Mouse (Mus musculus) liver, embryonic 14.5 days (tissue): Measurements from ENCODE around the gene Naaladl2. TPM values are rescaled to one million over a fixed set of nuclear protein-coding genes. Genes with fewer than 3 reads are reported as not detected.

Experiments used
- ATAC-seq: fragments of 200-750 bp; cut with Nextera tagmentation; 2 replicates; pipeline ENCODE4 v1.8.0; 2017; ENCODE audit warnings: moderate number of reproducible peaks, mild to moderate bottlenecking, moderate library complexity; ENCODE audit not compliant: insufficient read depth
- DNase-seq, 3 experiments: peaks; one replicate each; pipeline ENCODE4 v3.0.0-alpha.2; 2012 to 2013; ENCODE audit warnings: low read depth in 3 of 3, low spot score in 3 of 3
- H3K27ac ChIP-seq: fragments of 300-500 bp; sonication (generic); 2 replicates; pipeline ENCODE4 v1.5.1; 2014; ENCODE audit warnings: moderate library complexity, mild to moderate bottlenecking, control low read depth, inconsistent platforms
- H3K27me3 ChIP-seq: fragments of 300-500 bp; sonication (generic); 2 replicates; pipeline ENCODE4 v1.6.1; 2014; ENCODE audit warnings: mild to moderate bottlenecking, low read length, moderate library complexity; ENCODE audit not compliant: control insufficient read depth, insufficient read depth
- H3K36me3 ChIP-seq: fragments of 300-500 bp; sonication (generic); replicated peaks from 2 replicates; pipeline ENCODE4 v1.6.1; 2014; ENCODE audit warnings: low read depth; ENCODE audit not compliant: control insufficient read depth, insufficient read depth
- H3K4me1 ChIP-seq, 2 experiments: fragments of 200-500 bp in 1 of 2; fragments of 300-500 bp in 1 of 2; sonication (generic) in 1 of 2; replicated peaks; 2 replicates each; pipeline ENCODE4 v1.6.1; 2012 to 2014; ENCODE audit warnings: antibody characterized with exemption in 1 of 2, inconsistent platforms in 1 of 2, low read length in 1 of 2; ENCODE audit not compliant: control insufficient read depth in 2 of 2, insufficient read depth in 2 of 2
- H3K4me2 ChIP-seq: fragments of 300-500 bp; sonication (generic); 2 replicates; pipeline ENCODE4 v1.6.1; 2014; ENCODE audit warnings: low read depth, mild to moderate bottlenecking, control low read depth, moderate library complexity
- H3K4me3 ChIP-seq, 2 experiments: fragments of 200-500 bp in 1 of 2; fragments of 300-500 bp in 1 of 2; sonication (generic) in 1 of 2; 2 replicates each; pipeline ENCODE4 v1.5.1; 2012 to 2014; ENCODE audit warnings: low read depth in 2 of 2, low read length in 2 of 2, mild to moderate bottlenecking in 2 of 2, control low read depth in 1 of 2, inconsistent platforms in 1 of 2, moderate library complexity in 1 of 2; ENCODE audit not compliant: insufficient read depth in 1 of 2
- H3K9ac ChIP-seq: fragments of 300-500 bp; sonication (generic); replicated peaks from 2 replicates; pipeline ENCODE4 v1.6.1; 2014; ENCODE audit warnings: mild to moderate bottlenecking, control low read depth, moderate library complexity
- H3K9me3 ChIP-seq: fragments of 300-500 bp; sonication (generic); 2 replicates; pipeline ENCODE4 v1.6.1; 2016; ENCODE audit warnings: low read length, mixed read lengths; ENCODE audit not compliant: control insufficient read depth
- CTCF ChIP-seq: IDR thresholded peaks from 2 replicates; pipeline ENCODE4 v1.5.1; 2016; ENCODE audit warnings: antibody characterized with exemption, low read depth, control low read depth
- EP300 ChIP-seq: IDR thresholded peaks from 2 replicates; pipeline ENCODE4 v1.6.1; 2016; ENCODE audit warnings: antibody characterized with exemption, low read depth
- WGBS: fragments of 180-500 bp; shearing (Covaris S2); extraction: QIAGEN DNeasy Blood & Tissue Kit; methylation state at CpG from one replicate; pipeline ENCODE4 v1.1.7; 2014; ENCODE audit not compliant: insufficient replicate concordance; 5-methylcytosine and 5-hydroxymethylcytosine counted together
- polyA plus RNA-seq, 2 experiments: library from polyadenylated mRNA; depleted of rRNA in 1 of 2; stranded (reverse) in 1 of 2; unstranded in 1 of 2; fragments of >200 nt; fragmentation: Nextera tagmentation in 1 of 2; extraction: Ambion mirVana in 1 of 2; gene quantifications; 2 replicates each; pipeline versions ENCODE4 v1.2.1 to v1.2.3; 2012 to 2014

Naaladl2 gene
- polyA plus RNA-seq, 2 experiments, result 0.05 to 0.07 TPM

DNA sequence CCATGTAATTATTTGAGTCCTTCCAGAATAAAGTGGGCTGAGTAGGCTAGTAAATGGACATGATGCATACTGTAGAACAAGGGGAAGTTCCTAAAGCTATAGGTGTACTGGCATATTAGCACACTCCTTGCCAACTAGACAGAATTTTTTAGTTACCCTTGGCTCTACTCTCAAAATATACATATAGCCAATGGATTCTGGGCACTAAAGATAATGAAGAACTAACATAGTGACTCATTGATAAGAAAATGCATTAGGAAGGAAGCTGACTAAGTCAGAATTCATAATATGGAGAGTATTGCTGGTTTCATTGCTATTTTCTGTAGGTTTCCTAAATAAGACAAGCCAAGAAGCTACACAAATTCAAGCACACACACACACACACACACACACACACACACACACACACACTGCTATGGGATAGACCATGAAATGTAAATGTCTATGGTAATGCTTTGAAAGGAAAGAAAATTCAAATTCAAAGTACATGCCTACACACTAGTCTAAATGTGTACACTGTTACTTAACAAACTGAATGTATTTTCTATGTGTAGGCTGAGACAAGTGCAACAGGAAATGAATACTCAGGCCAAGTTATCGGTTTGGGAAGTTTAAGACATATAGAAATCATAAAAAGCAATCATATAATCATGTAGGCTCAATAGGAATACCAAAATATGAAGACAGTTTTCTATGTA lies 356.5 kb downstream of the Naaladl2 start:
- H3K27me3 ChIP-seq, result no peaks in the 10 kb centered on the region
- H3K4me3 ChIP-seq, result no peak overlapping the region
- H3K9ac ChIP-seq, result no peak overlapping the region
- H3K4me1 ChIP-seq, result no peaks in the 10 kb centered on the region
- no peak overlapping the region for H3K4me2 ChIP-seq
- no peaks in the 10 kb centered on the region for H3K36me3 ChIP-seq
- WGBS, result 36% methylated on average over 1 of the region's 1 CpGs
- DNase-seq (no peak), ATAC-seq (no peak)
- H3K27ac ChIP-seq, result no peak overlapping the region
- no peak for TF ChIP-seq CTCF
- TF ChIP-seq EP300, result no peak
- no peaks in the 10 kb centered on the region for H3K9me3 ChIP-seq

DNA sequence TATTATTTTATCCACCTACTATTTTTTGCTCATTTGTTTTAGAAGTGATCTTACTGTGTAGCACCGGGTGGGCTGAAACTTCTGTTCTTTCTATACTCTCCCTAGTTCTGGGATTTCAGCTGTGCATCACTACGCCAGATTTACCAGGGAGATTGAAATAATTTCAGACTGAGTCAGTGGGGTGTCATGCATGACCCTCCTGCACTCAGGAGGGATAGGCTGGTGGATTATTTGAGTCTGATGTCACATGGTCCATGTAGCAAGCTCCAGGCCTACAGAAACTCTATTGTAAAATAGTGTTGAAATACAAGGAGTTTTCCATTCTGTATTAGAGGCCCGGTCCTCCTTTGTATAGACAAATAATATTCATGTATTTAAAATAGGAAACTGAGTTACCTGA lies 360.0 kb downstream of the Naaladl2 start:
- no peak for ATAC-seq
- Histone ChIP-seq H3K27ac (no peak overlapping the region), H3K4me1 (no peaks in the 10 kb centered on the region), H3K27me3 (no peaks in the 10 kb centered on the region), H3K4me2 (no peak overlapping the region), H3K9ac (no peak overlapping the region), H3K36me3 (no peaks in the 10 kb centered on the region), H3K4me3 (no peak overlapping the region), H3K9me3 (no peaks in the 10 kb centered on the region)
- WGBS, result 62% methylated on average over 3 of the region's 3 CpGs
- no peak for DNase-seq
- TF ChIP-seq CTCF (no peak), EP300 (no peak)

- no peak for ATAC-seq
- H3K9ac ChIP-seq, result no peak overlapping the region
Measured at GRCm38 (mm10) chr3:24783462-24783829, 360.6 kb downstream of the Naaladl2 start.

GRCm38 (mm10) chr3:24782784-24783461 lies 361.1 kb downstream of the Naaladl2 start:
- H3K9ac ChIP-seq, result no peak overlapping the region
- H3K27ac ChIP-seq, result no peak overlapping the region
- no peak for ATAC-seq
- peak in 2 of 3 experiments; percentile 0 to 4 for DNase-seq
- peak overlapping the region; percentile 2 to 3; a peak in 2 of 4 replicates for H3K4me3 ChIP-seq
- H3K4me2 ChIP-seq, result peak overlapping the region; percentile 17
- 45% methylated on average over 10 of the region's 10 CpGs for WGBS
- H3K4me1 ChIP-seq, result no peaks in the 10 kb centered on the region
- no peaks in the 10 kb centered on the region for H3K9me3 ChIP-seq
- no peaks in the 10 kb centered on the region for H3K27me3 ChIP-seq
- H3K36me3 ChIP-seq, result no peaks in the 10 kb centered on the region
- TF ChIP-seq EP300, result no peak
- TF ChIP-seq CTCF, result no peak

More at GRCm38 (mm10) chr3:24783462-24783829, 360.6 kb downstream of the Naaladl2 start:
- Histone ChIP-seq H3K36me3 (no peaks in the 10 kb centered on the region), H3K27ac (no peak overlapping the region), H3K4me3 (peak overlapping the region; percentile 2 to 3; a peak in 2 of 4 replicates), H3K9me3 (no peaks in the 10 kb centered on the region), H3K27me3 (no peaks in the 10 kb centered on the region), H3K4me2 (peak overlapping the region; percentile 17), H3K4me1 (no peaks in the 10 kb centered on the region)
- WGBS, result 55% methylated on average over 7 of the region's 7 CpGs
- no peak for DNase-seq
- TF ChIP-seq EP300, result no peak
- no peak for TF ChIP-seq CTCF

DNA sequence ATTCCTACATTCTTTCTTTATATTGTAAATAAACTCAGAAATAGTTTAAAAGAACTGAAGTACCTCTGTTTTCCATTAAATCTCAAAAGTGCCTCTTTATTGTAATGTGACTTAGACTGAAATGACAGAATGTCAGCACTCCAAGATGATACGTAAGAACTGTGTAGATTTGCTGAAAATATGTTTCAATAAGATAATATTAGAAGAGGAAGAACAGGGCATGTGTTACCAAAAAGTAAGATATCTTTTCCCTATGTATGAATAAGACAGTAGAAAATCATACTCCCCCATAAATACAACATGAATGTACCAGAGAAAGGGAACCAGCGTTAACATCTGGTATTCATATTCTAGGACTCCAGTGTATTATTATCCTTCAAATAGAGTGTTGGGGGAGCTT lies 362.4 kb downstream of the Naaladl2 start:
- ATAC-seq (no peak), DNase-seq (no peak)
- Histone ChIP-seq H3K4me3 (no peak overlapping the region), H3K4me1 (no peaks in the 10 kb centered on the region), H3K36me3 (no peaks in the 10 kb centered on the region), H3K9me3 (no peaks in the 10 kb centered on the region), H3K27ac (no peak overlapping the region), H3K4me2 (no peak overlapping the region), H3K9ac (no peak overlapping the region), H3K27me3 (no peaks in the 10 kb centered on the region)
- 70% methylated on average over 2 of the region's 2 CpGs for WGBS
- TF ChIP-seq EP300 (no peak), CTCF (no peak)
